Mouse (Mus musculus): ENCODE data around the gene Nupl2.

DNA sequence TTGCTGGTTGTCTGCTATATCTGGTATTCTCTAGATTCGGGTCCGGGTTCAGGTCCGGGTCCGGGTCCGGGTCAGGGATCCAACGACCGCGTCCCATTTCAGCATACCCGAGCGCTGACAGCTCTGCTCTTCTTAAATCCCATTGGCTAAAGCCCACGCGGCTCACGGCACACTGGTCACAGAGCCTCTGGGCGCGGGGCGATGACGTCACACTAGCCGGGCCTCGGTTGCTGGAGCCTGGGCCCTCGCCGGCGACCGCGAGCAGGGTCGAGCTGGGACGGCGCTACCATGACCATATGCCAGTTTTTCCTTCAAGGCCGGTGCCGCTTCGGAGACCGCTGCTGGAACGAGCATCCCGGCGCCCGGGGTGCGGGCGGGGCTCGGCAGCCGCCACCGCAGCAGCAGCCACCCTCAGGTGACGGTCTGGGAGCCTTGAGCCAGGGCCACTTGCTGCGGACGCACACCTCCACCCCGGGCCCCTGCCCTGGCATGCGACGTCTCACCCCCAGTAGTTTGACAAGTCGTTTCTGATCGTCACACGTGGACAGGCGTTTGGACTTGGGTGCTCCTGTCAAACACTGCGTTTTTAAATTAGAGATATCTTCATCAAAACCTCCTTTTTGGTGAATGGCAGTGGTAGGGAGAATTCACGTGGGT lies at the start of gene Nupl2:
- TF ChIP-seq EP300 (IDR thresholded peaks at IDR 0.05; ENCODE audit: low read depth), result no peak
- no peak for TF ChIP-seq CTCF (IDR thresholded peaks at IDR 0.05; ENCODE audit: low read depth)
